Mouse (Mus musculus) small intestine, adult 2 months (tissue): ENCODE results near the gene Arhgap24.

Source experiments
- CTCF ChIP-seq: fragments of 200-500 bp; IDR thresholded peaks from 2 replicates; pipeline ENCODE4 v1.5.1; 2012; ENCODE audit warnings: low read depth, mild to moderate bottlenecking, control low read depth, inconsistent platforms, low read length, moderate library complexity, mixed read lengths; ENCODE audit not compliant: insufficient replicate concordance, insufficient read length; ENCODE audit errors: extremely low read depth
- POLR2A ChIP-seq: fragments of 200-500 bp; IDR thresholded peaks from 2 replicates; pipeline ENCODE4 v1.6.1; 2012; ENCODE audit warnings: low read depth, mild to moderate bottlenecking, control low read depth, inconsistent platforms, low read length, moderate library complexity

DNA sequence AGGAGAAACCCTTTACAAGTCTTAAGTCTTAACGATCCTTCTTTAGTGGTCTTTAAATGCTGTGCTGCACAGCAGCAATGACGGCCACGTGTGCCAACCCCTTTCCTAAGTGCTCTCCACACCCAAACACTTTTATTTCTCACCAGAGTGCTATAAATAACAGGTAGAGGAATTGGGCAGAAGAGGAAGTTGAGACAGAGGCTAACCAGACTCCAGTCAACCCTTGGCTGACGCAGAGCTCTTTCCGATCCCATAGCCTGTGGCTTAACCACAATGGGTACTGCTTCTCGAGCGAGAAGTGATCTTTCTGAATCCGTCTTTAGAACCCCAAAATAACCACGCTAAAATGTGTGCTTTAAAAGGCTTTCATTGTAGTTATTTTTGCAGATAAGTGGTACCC lies 296.7 kb downstream of the Arhgap24 start:
- TF ChIP-seq CTCF: no peak
- no peak for TF ChIP-seq POLR2A
